In the genomic region with DNA sequence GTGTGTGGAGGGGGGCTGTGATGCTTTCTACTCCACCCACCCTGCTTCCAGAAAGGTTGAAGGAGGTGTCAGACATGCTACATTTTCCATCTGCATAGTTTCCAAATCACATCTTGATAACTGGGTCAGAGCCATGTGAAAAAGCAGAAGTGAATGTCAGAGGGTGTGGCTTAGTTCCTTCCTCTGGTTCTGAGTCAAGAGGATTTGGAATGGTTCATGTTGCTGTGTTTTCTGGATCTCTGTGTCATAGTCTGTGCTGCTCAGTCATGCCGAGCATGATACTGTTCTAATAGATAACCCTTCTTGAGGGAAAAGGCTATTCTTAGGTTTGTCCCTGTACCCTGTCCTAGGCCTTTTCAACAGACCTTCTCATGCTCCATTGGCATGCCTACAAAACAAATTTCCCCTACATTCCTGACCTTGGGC, we compare ENCODE assay signal across 8 mouse cellular contexts. TPM values are rescaled to one million over a fixed set of nuclear protein-coding genes. Genes with fewer than 3 reads are reported as not detected.
DNase-seq lines count a peak whose midpoint lies in the region; ATAC-seq lines count a peak whose summit lies in the region.

No protein-coding gene starts in this region.

- 60% methylated on average over 1 of the region's 1 CpGs for WGBS in embryonic facial prominence, embryonic 14.5 days
- 85% methylated on average over 1 of the region's 1 CpGs for WGBS in embryonic facial prominence, embryonic 10.5 days

- H3K36me3 ChIP-seq in embryonic facial prominence, embryonic 14.5 days (ENCODE audit: control insufficient read depth, insufficient read depth, low read length) = no peaks in the 10 kb centered on the region
- no peaks in the 10 kb centered on the region for H3K36me3 ChIP-seq in embryonic facial prominence, embryonic 10.5 days (replicated peaks)
- H3K36me3 ChIP-seq in splenic B cell, adult 2 months (ENCODE audit: control insufficient read depth, insufficient read depth, low read length, poor library complexity, severe bottlenecking) = no peaks in the 10 kb centered on the region

- no peak overlapping the region for H3K4me2 ChIP-seq in embryonic facial prominence, embryonic 14.5 days (ENCODE audit: low read depth, low read length)

- no peak overlapping the region for H3K4me3 ChIP-seq in embryonic facial prominence, embryonic 14.5 days (ENCODE audit: low read depth, low read length)
- no peak overlapping the region for H3K4me3 ChIP-seq in embryonic facial prominence, embryonic 10.5 days

- no peaks in the 10 kb centered on the region for H3K9me3 ChIP-seq in embryonic facial prominence, embryonic 14.5 days (ENCODE audit: control insufficient read depth, low read length)
- no peaks in the 10 kb centered on the region for H3K9me3 ChIP-seq in embryonic facial prominence, embryonic 10.5 days

- H3K27ac ChIP-seq in embryonic facial prominence, embryonic 14.5 days (replicated peaks; ENCODE audit: low read depth, low read length) = 0 out of 2 replicates have a peak overlapping the region, but pooled peaks have one; percentile 3
- no peak overlapping the region for H3K27ac ChIP-seq in embryonic facial prominence, embryonic 10.5 days (replicated peaks)

- H3K4me1 ChIP-seq in embryonic facial prominence, embryonic 14.5 days (ENCODE audit: control insufficient read depth, insufficient read depth, low read length) = peaks cover 3% of the 10 kb centered on the region; the same call in 1 of the 2 replicates
- H3K4me1 ChIP-seq in embryonic facial prominence, embryonic 10.5 days = no peaks in the 10 kb centered on the region

- no peak overlapping the region for H3K9ac ChIP-seq in embryonic facial prominence, embryonic 14.5 days (ENCODE audit: low read depth, low read length)

- peak; percentile 23 for DNase-seq in embryonic facial prominence, embryonic 14.5 days (ENCODE audit: low spot score)
- no peak for DNase-seq in embryonic facial prominence, embryonic 10.5 days (ENCODE audit: low spot score)
- peak; percentile 36 to 48 for DNase-seq in spleen, postnatal 36 days (ENCODE audit: low spot score in 2 of 2)
- no peak for DNase-seq in spleen, postnatal 4 days (ENCODE audit: low spot score in 2 of 2)
- peak; percentile 71 for DNase-seq in splenic B cell, adult 2 months (ENCODE audit: low read depth, low spot score)
- no peak for DNase-seq in thymus, adult 18-20 months
- DNase-seq in thymus, postnatal 4 days = no peak

- H3K27me3 ChIP-seq in embryonic facial prominence, embryonic 14.5 days (replicated peaks; ENCODE audit: control insufficient read depth, insufficient read depth, low read length) = no peaks in the 10 kb centered on the region
- no peaks in the 10 kb centered on the region for H3K27me3 ChIP-seq in embryonic facial prominence, embryonic 10.5 days (replicated peaks; ENCODE audit: low read depth, poor library complexity, severe bottlenecking)
- no peaks in the 10 kb centered on the region for H3K27me3 ChIP-seq in splenic B cell, adult 2 months (ENCODE audit: control insufficient read depth, insufficient read depth, low read length, poor library complexity, severe bottlenecking)

- no peak for ATAC-seq in embryonic facial prominence, embryonic 14.5 days (ENCODE audit: low read depth)
- peak; percentile 93 to 97 for ATAC-seq in hematopoietic stem cell, adult 5-6 weeks (replicated peaks in 1 of 2; ENCODE audit: insufficient read depth in 1 of 2, low FRiP score in 2 of 2, low TSS enrichment in 1 of 2, low read depth in 1 of 2, poor library complexity in 2 of 2, severe bottlenecking in 2 of 2)

RNA-seq across cellular contexts. Expression of gene Grk5, which starts 50.4 kb away (rescaled TPM):
- 2.2 and 2.8 TPM in 2 replicates for polyA plus RNA-seq in embryonic facial prominence, embryonic 14.5 days (2014; fragmentation: Nextera tagmentation; extraction: Ambion mirVana)
- 2.1 and 2.4 TPM in 2 replicates for polyA plus RNA-seq in embryonic facial prominence, embryonic 10.5 days (2016; fragmentation: Nextera tagmentation; extraction: Ambion mirVana)
- total RNA-seq in hematopoietic stem cell, adult 5-6 weeks (2017) = 4.8 and 8.4 TPM in 2 replicates

Comparison
In these comparisons a context has a peak if more than half of its experiments do, and no peak if none do; other contexts are left out.
1. DNase-seq: peak in embryonic facial prominence, embryonic 14.5 days (single experiment), spleen, postnatal 36 days (2 of 2) and splenic B cell, adult 2 months (single experiment); none in embryonic facial prominence, embryonic 10.5 days (single experiment), spleen, postnatal 4 days (0 of 2), thymus, adult 18-20 months (0 of 2) and thymus, postnatal 4 days (single experiment).